Mouse (Mus musculus) intestine, embryonic 14.5 days (tissue): ENCODE measurements at regions not wholly inside any gene's neighbourhood (a gene's known extent, or its start where the extent isn't known, plus 50 kb on each side); places are given as distances from the start of the nearest gene placed in this dataset.
"Not testable (repeated sequence)": the region's sequence is repeated elsewhere in the genome, so short reads cannot be mapped to it uniquely, and the experiment has no call there.

Experiments used
- ATAC-seq: fragments of 200-750 bp; cut with Nextera tagmentation; replicated peaks from 2 replicates; pipeline ENCODE4 v1.8.0; 2017; ENCODE audit warnings: low read depth, moderate number of reproducible peaks, moderate TSS enrichment, moderate library complexity; ENCODE audit not compliant: low FRiP score, low TSS enrichment
- DNase-seq: peaks from one replicate; pipeline ENCODE4 v3.0.0-alpha.2; 2018; ENCODE audit warnings: low spot score
- H3K27ac ChIP-seq: fragments of 300-500 bp; sonication (generic); 2 replicates; pipeline ENCODE4 v1.5.1; 2014; ENCODE audit warnings: low read depth, mild to moderate bottlenecking, control low read depth
- H3K27me3 ChIP-seq: fragments of 300-500 bp; sonication (generic); replicated peaks from 2 replicates; pipeline ENCODE4 v1.6.1; 2014; ENCODE audit warnings: low read length, control low read depth; ENCODE audit not compliant: control insufficient read depth, insufficient read depth
- H3K36me3 ChIP-seq: fragments of 300-500 bp; sonication (generic); 2 replicates; pipeline ENCODE4 v1.6.1; 2014; ENCODE audit warnings: low read length, control low read depth; ENCODE audit not compliant: control insufficient read depth, insufficient read depth
- H3K4me1 ChIP-seq: fragments of 300-500 bp; sonication (generic); replicated peaks from 2 replicates; pipeline ENCODE4 v1.6.1; 2014; ENCODE audit warnings: low read length, control low read depth, mixed read lengths; ENCODE audit not compliant: control insufficient read depth, insufficient read depth
- H3K4me2 ChIP-seq: fragments of 300-500 bp; sonication (generic); 2 replicates; pipeline ENCODE4 v1.6.1; 2014; ENCODE audit warnings: low read length
- H3K4me3 ChIP-seq: fragments of 300-500 bp; sonication (generic); 2 replicates; pipeline ENCODE4 v1.5.1; 2014; ENCODE audit warnings: low read depth, low read length, control low read depth, mixed read lengths
- H3K9ac ChIP-seq: fragments of 300-500 bp; sonication (generic); 2 replicates; pipeline ENCODE4 v1.6.1; 2014; ENCODE audit warnings: mild to moderate bottlenecking, low read length
- H3K9me3 ChIP-seq: fragments of 300-500 bp; sonication (generic); 2 replicates; pipeline ENCODE4 v1.6.1; 2016; ENCODE audit warnings: low read length, control low read depth; ENCODE audit not compliant: control insufficient read depth
- WGBS: fragments of 180-500 bp; shearing (Covaris S2); extraction: QIAGEN DNeasy Blood & Tissue Kit; methylation state at CpG from one replicate; pipeline ENCODE4 v1.1.7; 2014; 5-methylcytosine and 5-hydroxymethylcytosine counted together

GRCm38 (mm10) chr2:75781781-75782211, 50.2 kb upstream of the Agps start:
- no peak overlapping the region for H3K4me2 ChIP-seq
- H3K9ac ChIP-seq: no peak overlapping the region
- 32% methylated on average over 6 of the region's 6 CpGs for WGBS
- 0 out of 2 replicates have a peak, but pooled peaks cover 2% of the 10 kb centered on the region for H3K4me1 ChIP-seq
- no peaks in the 10 kb centered on the region for H3K36me3 ChIP-seq
- no peaks in the 10 kb centered on the region for H3K27me3 ChIP-seq
- DNase-seq (no peak), ATAC-seq (peak; percentile 45)
- H3K4me3 ChIP-seq: no peak overlapping the region
- 0 out of 2 replicates have a peak overlapping the region, but pooled peaks have one; percentile 5 for H3K27ac ChIP-seq
- no peaks in the 10 kb centered on the region for H3K9me3 ChIP-seq

- peak; percentile 66 for DNase-seq
- peak; percentile 60 for ATAC-seq
- Histone ChIP-seq H3K27ac (no peak overlapping the region), H3K9me3 (no peaks in the 10 kb centered on the region), H3K4me2 (no peak overlapping the region), H3K4me1 (peaks cover 9% of the 10 kb centered on the region; the same call in 1 of the 2 replicates), H3K4me3 (no peak overlapping the region), H3K36me3 (no peaks in the 10 kb centered on the region), H3K9ac (no peak overlapping the region), H3K27me3 (no peaks in the 10 kb centered on the region)
- WGBS: 2% methylated on average over 3 of the region's 3 CpGs
Observed at GRCm38 (mm10) chr2:75781078-75781477, 50.9 kb upstream of the Agps start.

- 93% methylated on average over 3 of the region's 3 CpGs for WGBS
- H3K27me3 ChIP-seq, H3K9me3 ChIP-seq, H3K27ac ChIP-seq, H3K4me3 ChIP-seq, H3K4me2 ChIP-seq, H3K9ac ChIP-seq, DNase-seq, ATAC-seq, H3K4me1 ChIP-seq, H3K36me3 ChIP-seq: not testable (repeated sequence)
Observed at GRCm38 (mm10) chr2:75778628-75779027, 53.3 kb upstream of the Agps start.

- ATAC-seq (peak; percentile 48; the same call in 1 of the 2 replicates), DNase-seq (no peak)
- Histone ChIP-seq H3K4me1 (peaks cover 10% of the 10 kb centered on the region; the same call in 1 of the 2 replicates), H3K36me3 (no peaks in the 10 kb centered on the region), H3K27me3 (no peaks in the 10 kb centered on the region), H3K9me3 (no peaks in the 10 kb centered on the region), H3K9ac (no peak overlapping the region; the same call in 1 of the 2 replicates), H3K27ac (no peak overlapping the region), H3K4me3 (no peak overlapping the region), H3K4me2 (peak overlapping the region; percentile 44)
- WGBS: 20% methylated on average over 6 of the region's 6 CpGs
Observed at GRCm38 (mm10) chr2:75777040-75777451, 54.9 kb upstream of the Agps start.

- Histone ChIP-seq H3K27me3 (no peaks in the 10 kb centered on the region), H3K4me1 (peaks cover 10% of the 10 kb centered on the region; the same call in 1 of the 2 replicates), H3K9me3 (no peaks in the 10 kb centered on the region), H3K4me3 (no peak overlapping the region), H3K36me3 (no peaks in the 10 kb centered on the region), H3K27ac (no peak overlapping the region; the same call in 1 of the 2 replicates), H3K9ac (no peak overlapping the region; the same call in 1 of the 2 replicates), H3K4me2 (peak overlapping the region; percentile 44)
- no peak for ATAC-seq
- DNase-seq: no peak
- WGBS: 12% methylated on average over 12 of the region's 12 CpGs
Observed at GRCm38 (mm10) chr2:75776533-75776932, 55.4 kb upstream of the Agps start.

- Histone ChIP-seq H3K36me3 (no peaks in the 10 kb centered on the region), H3K27ac (no peak overlapping the region), H3K4me3 (no peak overlapping the region), H3K9me3 (no peaks in the 10 kb centered on the region), H3K4me1 (peaks cover 10% of the 10 kb centered on the region; the same call in 1 of the 2 replicates), H3K9ac (no peak overlapping the region), H3K27me3 (no peaks in the 10 kb centered on the region), H3K4me2 (no peak overlapping the region)
- no peak for ATAC-seq
- no peak for DNase-seq
- 67% methylated on average over 1 of the region's 1 CpGs for WGBS
Observed at GRCm38 (mm10) chr2:75775217-75775616, 56.8 kb upstream of the Agps start.

GRCm38 (mm10) chr2:75773431-75773830, 58.5 kb upstream of the Agps start:
- Histone ChIP-seq H3K9ac (no peak overlapping the region), H3K36me3 (no peaks in the 10 kb centered on the region), H3K4me1 (peaks cover 10% of the 10 kb centered on the region; the same call in 1 of the 2 replicates), H3K27ac (peak overlapping the region; percentile 39; the same call in 1 of the 2 replicates), H3K27me3 (no peaks in the 10 kb centered on the region), H3K4me2 (no peak overlapping the region), H3K4me3 (no peak overlapping the region), H3K9me3 (no peaks in the 10 kb centered on the region)
- ATAC-seq (no peak), DNase-seq (no peak)
- WGBS: 85% methylated on average over 5 of the region's 5 CpGs

- no peak overlapping the region for H3K9ac ChIP-seq
- H3K27me3 ChIP-seq: no peaks in the 10 kb centered on the region
- peak; percentile 76 for ATAC-seq
- no peaks in the 10 kb centered on the region for H3K9me3 ChIP-seq
- H3K4me2 ChIP-seq: peak overlapping the region; percentile 23; the same call in 1 of the 2 replicates
- H3K27ac ChIP-seq: peak overlapping the region; percentile 39
- no peak overlapping the region for H3K4me3 ChIP-seq
- peaks cover 10% of the 10 kb centered on the region; the same call in 1 of the 2 replicates for H3K4me1 ChIP-seq
- no peak for DNase-seq
- H3K36me3 ChIP-seq: no peaks in the 10 kb centered on the region
- WGBS: 26% methylated on average over 11 of the region's 11 CpGs
Observed at GRCm38 (mm10) chr2:75772251-75772956, 59.6 kb upstream of the Agps start.
